Mouse (Mus musculus) 416B (cell line): Measurements from ENCODE around the gene Selplg.
"Not testable (repeated sequence)": the region's sequence is repeated elsewhere in the genome, so short reads cannot be mapped to it uniquely, and the experiment has no call there.

Source experiments
- DNase-seq: peaks from one replicate; pipeline ENCODE4 v3.0.0; 2011; ENCODE audit warnings: low read depth

Selplg gene

DNA sequence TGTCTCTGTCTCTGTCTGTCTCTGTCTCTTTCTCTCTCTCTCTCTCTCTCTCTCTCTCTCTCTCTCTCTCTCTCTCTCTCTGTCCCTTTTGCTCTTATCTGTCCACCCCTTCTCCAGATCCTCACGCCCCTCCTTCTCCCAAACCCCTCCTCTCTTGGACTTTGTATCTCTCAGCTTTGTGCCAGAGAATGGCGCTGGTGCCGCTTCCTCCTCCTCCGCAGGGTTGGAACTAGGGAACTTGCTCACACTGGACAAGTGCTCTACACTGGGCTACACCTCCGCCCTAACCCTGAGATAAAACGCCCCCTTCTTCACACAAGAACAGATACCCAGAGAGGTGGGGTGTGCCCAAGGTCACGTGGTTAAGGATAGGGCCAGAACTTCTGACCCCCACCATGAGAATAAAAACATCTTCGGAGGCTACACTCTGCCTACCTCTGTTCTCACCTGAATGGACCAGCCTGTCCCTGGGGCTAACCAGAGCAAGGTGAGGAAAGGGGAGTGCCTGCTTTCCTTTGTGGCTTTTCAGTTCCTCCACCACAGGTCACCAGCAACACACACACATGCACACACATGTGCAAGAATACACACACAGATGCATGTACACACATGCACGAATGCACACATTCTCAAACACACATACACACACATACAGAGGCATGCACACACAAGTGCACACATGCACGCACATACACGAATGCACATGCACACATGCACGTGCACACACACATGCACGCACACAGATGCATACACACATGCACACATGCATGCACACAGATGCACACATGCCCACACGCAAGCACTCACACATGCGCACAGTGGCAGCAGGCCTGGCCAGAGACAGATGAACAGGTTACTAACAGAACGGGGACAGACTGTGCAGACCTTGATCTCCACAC is 41.0 kb downstream of the Selplg start:
- DNase-seq: no peak

DNA sequence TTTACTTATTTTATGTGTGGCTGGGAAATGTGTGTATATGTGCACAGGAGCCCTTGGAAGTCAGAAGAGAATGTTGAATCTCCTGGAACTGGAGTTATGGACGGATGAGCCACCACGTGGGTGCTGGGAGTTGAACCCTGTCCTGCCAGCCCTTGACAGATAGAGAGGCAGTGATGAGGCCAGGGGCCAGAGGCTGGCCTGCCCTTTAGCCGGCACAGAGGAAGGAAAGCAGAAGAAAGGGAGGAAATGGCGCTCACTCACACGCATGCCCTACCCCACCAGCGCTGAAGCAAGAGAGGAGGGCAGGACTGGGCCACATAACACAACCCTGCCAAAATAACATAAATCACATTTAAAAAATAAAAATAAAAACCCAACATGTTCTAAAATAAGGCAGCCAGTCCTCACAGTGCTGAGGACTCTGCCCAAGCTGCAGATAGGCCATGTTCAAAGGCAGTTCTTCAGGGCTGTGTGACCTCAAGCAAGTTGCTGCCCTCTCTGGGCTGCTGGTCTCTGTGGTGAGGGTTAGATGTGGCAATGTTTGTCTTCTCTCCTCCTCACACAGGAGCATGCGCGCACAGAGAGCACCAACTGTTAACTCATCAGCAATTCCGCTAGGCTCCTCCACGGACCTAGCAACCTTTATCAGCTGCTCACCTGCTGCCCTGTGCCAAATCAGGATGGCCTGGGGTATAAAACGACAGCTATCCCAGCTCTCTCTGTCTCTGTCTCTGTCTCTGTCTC is 41.8 kb downstream of the Selplg start:
- DNase-seq: peak; percentile 55

- DNase-seq: no peak
These were observed 43.2 kb downstream of the Selplg start for GRCm38 (mm10) chr5:113789075-113789788.

GRCm38 (mm10) chr5:113788645-113789044 is 43.8 kb downstream of the Selplg start:
- DNase-seq: no peak

DNA sequence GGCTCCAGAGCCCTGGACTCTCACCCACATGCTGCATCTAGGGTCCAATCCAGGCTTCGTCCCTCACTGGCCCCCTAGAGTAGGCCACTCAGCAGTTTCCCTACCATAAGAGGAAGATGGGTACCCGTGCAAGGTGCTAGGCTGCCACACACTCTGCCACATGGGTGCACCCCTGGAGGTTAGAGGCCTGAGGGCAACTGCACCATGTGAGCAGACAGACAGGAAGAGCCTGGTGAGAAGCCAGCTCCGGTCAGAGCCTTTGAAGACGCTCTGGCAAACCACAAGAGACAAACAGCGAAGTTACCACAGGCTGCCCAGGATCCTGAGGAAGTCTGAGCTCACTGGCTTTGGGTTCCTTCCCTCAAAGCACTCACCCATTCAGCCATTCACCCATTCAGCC is 45.5 kb downstream of the Selplg start:
- DNase-seq: peak; percentile 93

DNA sequence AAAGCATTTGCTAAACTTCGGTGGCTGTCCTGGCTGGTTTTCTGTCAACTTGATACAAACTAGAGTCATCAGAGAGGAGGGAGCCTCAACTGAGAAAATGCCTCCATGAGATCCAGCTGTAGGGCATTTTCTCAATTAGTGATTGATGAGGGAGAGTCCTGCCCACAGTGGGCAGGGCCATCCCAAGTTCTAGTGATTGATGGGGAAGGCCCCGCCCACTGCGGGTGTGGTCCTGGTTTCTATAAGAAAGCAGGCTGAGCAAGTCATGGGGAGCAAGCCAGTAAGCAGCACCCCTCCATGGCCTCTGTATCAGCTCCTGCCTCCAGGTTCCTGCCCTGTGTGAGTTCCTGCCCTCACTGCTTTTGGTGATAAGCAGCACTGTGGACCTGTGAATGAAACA is 48.3 kb downstream of the Selplg start:
- not testable (repeated sequence) for DNase-seq

- DNase-seq: no peak
These were observed 48.9 kb downstream of the Selplg start for GRCm38 (mm10) chr5:113783581-113784001.

GRCm38 (mm10) chr5:113782624-113783023 is 49.8 kb downstream of the Selplg start:
- DNase-seq: no peak

- no peak for DNase-seq
These were observed 50.6 kb downstream of the Selplg start for GRCm38 (mm10) chr5:113781875-113782274.

GRCm38 (mm10) chr5:113781254-113781653 is 51.2 kb downstream of the Selplg start:
- DNase-seq: no peak

GRCm38 (mm10) chr5:113780763-113781162 is 51.7 kb downstream of the Selplg start:
- no peak for DNase-seq

DNA sequence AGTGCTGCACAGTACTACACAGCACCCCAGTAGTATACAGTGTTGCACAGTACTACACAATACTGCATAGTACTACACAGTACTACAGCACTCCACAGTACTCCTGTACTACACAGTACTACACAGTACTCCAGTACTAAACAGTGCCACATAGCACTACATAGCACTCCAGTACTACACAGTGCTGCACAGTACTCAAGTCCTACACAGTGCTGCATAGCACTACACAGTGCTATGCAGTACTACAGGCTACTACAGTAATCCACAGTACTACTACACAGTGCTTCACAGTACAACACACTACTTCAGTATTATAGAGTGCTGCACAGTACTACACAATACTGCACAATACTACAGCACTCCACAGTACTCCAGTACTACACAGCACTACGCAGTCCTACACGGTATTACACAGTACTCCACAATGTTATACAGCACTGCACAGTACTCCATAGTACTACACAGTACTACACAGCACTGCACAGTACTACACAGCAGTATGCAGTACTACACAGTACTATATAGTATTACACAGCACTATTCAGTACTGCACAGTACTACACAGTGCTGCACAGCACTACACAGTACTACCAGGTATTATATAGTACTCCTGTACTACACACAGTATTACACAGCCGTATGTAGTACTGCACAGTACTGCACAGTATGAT is 52.2 kb downstream of the Selplg start:
- DNase-seq: no peak

- no peak for DNase-seq
These were observed 52.9 kb downstream of the Selplg start for GRCm38 (mm10) chr5:113779569-113779968.

DNA sequence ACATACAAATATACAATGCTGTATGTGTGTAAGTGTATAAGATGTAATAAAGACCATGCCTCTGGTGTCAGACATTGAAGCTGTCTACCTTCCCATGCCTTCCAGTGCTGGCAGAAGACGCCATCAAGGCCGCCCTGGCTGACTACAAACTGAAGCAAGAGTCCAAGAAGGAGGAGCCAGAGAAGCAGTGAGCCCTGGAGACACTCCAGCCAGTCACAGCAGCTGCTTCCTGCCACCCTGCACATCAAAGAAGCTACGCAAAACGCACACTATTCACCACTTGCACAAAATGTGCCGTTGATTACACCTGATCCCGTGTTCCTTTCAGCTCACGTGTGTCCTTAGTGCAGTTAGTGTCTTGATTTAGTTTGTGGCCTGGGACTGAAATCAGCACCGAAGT is 54.7 kb downstream of the Selplg start:
- DNase-seq: not testable (repeated sequence)

DNA sequence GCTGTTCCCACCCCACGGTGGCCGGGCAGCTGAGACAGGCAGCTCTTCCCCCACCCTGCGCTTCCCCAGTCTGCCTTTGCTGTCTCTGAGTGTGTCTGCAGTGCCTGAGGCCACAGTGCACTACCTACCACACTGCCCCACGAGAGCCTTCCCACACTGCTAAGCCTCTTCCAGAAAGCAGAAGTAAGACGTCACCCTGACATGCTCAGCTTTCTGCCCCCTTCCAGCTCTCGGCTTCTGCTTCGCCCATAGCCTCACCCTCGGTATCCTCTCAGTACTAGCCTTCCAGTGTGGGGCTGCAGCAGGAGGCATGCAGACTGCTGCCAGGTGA is 55.6 kb downstream of the Selplg start:
- DNase-seq: peak; percentile 47

- DNase-seq: no peak
These were observed 56.1 kb downstream of the Selplg start for GRCm38 (mm10) chr5:113776128-113776895.

- no peak for DNase-seq
These were observed 56.9 kb downstream of the Selplg start for GRCm38 (mm10) chr5:113775585-113775984.

DNA sequence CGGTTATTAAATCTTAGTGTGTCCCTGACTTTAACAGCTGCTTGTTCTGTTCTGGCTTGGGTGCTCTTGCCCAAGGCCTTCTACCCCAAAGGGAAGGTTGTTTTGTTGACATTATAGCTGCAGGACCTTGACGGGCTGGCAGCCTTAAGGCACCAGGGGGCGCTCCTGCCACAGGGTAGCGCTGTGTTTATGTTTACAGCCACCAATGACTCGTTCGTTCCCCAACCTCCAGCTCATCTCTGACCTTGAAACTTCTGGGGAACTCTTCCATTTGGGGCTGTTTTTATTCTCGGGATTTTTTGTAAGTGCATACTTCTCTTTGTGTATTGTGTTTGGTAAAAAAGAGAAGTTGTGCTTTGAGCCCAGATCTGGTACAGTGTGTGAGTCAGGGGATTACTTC is 58.8 kb downstream of the Selplg start:
- peak; percentile 93 for DNase-seq

- DNase-seq: peak; percentile 25
These were observed 59.4 kb downstream of the Selplg start for GRCm38 (mm10) chr5:113772905-113773519.

- DNase-seq: peak; percentile 97
These were observed 60.0 kb downstream of the Selplg start, which contains the start of the genes Sart3 and Iscu for GRCm38 (mm10) chr5:113772450-113772895. Gene Sart3 (minus strand): TSS chr5:113772510. Gene Iscu (plus strand): TSS chr5:113772748.
